Mouse (Mus musculus) CH12.LX (cell line): Measurements from ENCODE around the gene Mrpl55.

Experiments
- CTCF ChIP-seq, 2 experiments: IDR thresholded peaks in 1 of 2; conservative IDR thresholded peaks in 1 of 2; 2 replicates each; pipeline ENCODE4 v1.5.1; 2011 to 2012; ENCODE audit warnings: low read depth in 2 of 2, low read length in 2 of 2, improper control_type of control experiment in 1 of 2, inconsistent platforms in 1 of 2, mild to moderate bottlenecking in 1 of 2, moderate library complexity in 1 of 2
- E2F4 ChIP-seq: IDR thresholded peaks from 2 replicates; pipeline ENCODE4 v1.6.1; 2011; ENCODE audit warnings: low read depth, low read length, improper control_type of control experiment; ENCODE audit not compliant: insufficient replicate concordance
- ELF1 ChIP-seq: IDR thresholded peaks from 2 replicates; pipeline ENCODE4 v1.6.1; 2014; ENCODE audit warnings: low read depth, mild to moderate bottlenecking, inconsistent platforms, low read length, improper control_type of control experiment
- EP300 ChIP-seq: IDR thresholded peaks from 2 replicates; pipeline ENCODE4 v1.6.1; 2011; ENCODE audit warnings: low read length, improper control_type of control experiment
- ETS1 ChIP-seq: conservative IDR thresholded peaks from 2 replicates; pipeline ENCODE4 v1.6.1; 2012; ENCODE audit warnings: low read depth, mild to moderate bottlenecking, inconsistent platforms, low read length, improper control_type of control experiment, moderate library complexity
- JUN ChIP-seq: IDR thresholded peaks from 2 replicates; pipeline ENCODE4 v1.6.1; 2011; ENCODE audit warnings: low read depth, mild to moderate bottlenecking, low read length, improper control_type of control experiment, moderate library complexity; ENCODE audit not compliant: insufficient read depth
- MAX ChIP-seq: IDR thresholded peaks from 2 replicates; pipeline ENCODE4 v1.6.1; 2011; ENCODE audit warnings: low read length, improper control_type of control experiment
- MEF2A ChIP-seq: IDR thresholded peaks from 2 replicates; pipeline ENCODE4 v1.6.1; 2014; ENCODE audit warnings: low read depth, mild to moderate bottlenecking, inconsistent platforms, low read length, improper control_type of control experiment, borderline replicate concordance
- POLR2A ChIP-seq: IDR thresholded peaks from 2 replicates; pipeline ENCODE4 v1.6.1; 2011; ENCODE audit warnings: low read depth, mild to moderate bottlenecking, improper control_type of control experiment, low read length
- RAD21 ChIP-seq: IDR thresholded peaks from 2 replicates; pipeline ENCODE4 v1.6.1; 2011; ENCODE audit warnings: low read depth, mild to moderate bottlenecking, low read length, improper control_type of control experiment, moderate library complexity
- RCOR1 ChIP-seq: conservative IDR thresholded peaks from 2 replicates; pipeline ENCODE4 v1.6.1; 2012; ENCODE audit warnings: low read depth, mild to moderate bottlenecking, inconsistent platforms, low read length, improper control_type of control experiment
- ZNF384 ChIP-seq: IDR thresholded peaks from 2 replicates; pipeline ENCODE4 v1.6.1; 2012; ENCODE audit warnings: low read depth, low read length, improper control_type of control experiment, inconsistent platforms

DNA sequence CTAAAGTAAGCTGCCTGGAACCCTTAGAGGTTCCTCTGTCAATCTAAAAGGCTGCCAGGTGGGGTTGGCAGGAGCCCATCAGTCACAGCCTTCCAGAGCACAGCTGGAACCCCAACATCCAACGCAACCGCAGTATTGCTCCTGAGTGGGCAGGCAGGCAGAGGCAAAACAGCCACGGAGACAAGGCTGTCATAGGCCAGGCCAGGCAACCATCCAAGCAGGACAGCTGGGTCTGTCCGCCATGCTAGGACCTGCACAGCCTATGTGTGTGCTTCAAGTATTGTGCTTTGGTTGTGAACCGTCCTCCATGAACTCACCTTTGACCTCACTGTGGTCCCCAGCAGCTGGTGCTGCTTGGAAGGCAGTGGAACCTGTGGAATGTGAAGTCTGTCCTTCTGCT, 46.4 kb upstream of the Mrpl55 start:
- TF ChIP-seq POLR2A (no peak), E2F4 (no peak), ELF1 (no peak), ZNF384 (no peak), CTCF (conservative IDR thresholded peaks at IDR 0.05 in 1 of 2, IDR thresholded peaks at IDR 0.05 in 1 of 2; ENCODE audit: low read depth in 2 of 2, low read length in 2 of 2) (no peak), JUN (no peak), RAD21 (no peak), MEF2A (no peak), ETS1 (no peak), MAX (no peak), RCOR1 (no peak), EP300 (no peak)
